Mouse (Mus musculus): ENCODE data around the gene Kras.

Gene Kras

GRCm38 (mm10) chr6:145247886-145248285 lies 2.2 kb downstream of the Kras start:
- no peak for DNase-seq

GRCm38 (mm10) chr6:145246841-145247240 lies 3.2 kb downstream of the Kras start:
- no peak for DNase-seq

GRCm38 (mm10) chr6:145242521-145242920 lies 7.5 kb downstream of the Kras start:
- DNase-seq, result no peak

- no peak for DNase-seq
Measured at GRCm38 (mm10) chr6:145240285-145240684, 9.8 kb downstream of the Kras start.

GRCm38 (mm10) chr6:145237148-145237547 lies 12.9 kb downstream of the Kras start:
- no peak for DNase-seq

- no peak for DNase-seq
Measured at GRCm38 (mm10) chr6:145235367-145235766, 14.7 kb downstream of the Kras start.

GRCm38 (mm10) chr6:145234391-145234790 lies 15.6 kb downstream of the Kras start:
- DNase-seq, result no peak

- no peak for DNase-seq
Measured at GRCm38 (mm10) chr6:145226296-145226695, 23.7 kb downstream of the Kras start.

- DNase-seq, result no peak
Measured at GRCm38 (mm10) chr6:145224246-145224645, 25.8 kb downstream of the Kras start.

- no peak for DNase-seq
Measured at GRCm38 (mm10) chr6:145215826-145216225, 34.2 kb downstream of the Kras start.

GRCm38 (mm10) chr6:145213916-145214315 lies 36.1 kb downstream of the Kras start:
- DNase-seq, result no peak

GRCm38 (mm10) chr6:145211376-145212305 lies 38.4 kb downstream of the Kras start:
- DNase-seq, result no peak

GRCm38 (mm10) chr6:145210816-145211338 lies 39.2 kb downstream of the Kras start, which contains the start of the genes Casc1 and Etfrf1:
Gene Casc1, minus strand, starts transcription at chr6:145211005.
Gene Etfrf1, plus strand, starts transcription at chr6:145211134.
- peak; percentile 97 for DNase-seq

- DNase-seq, result no peak
Measured at GRCm38 (mm10) chr6:145210056-145210680, 39.9 kb downstream of the Kras start.

- no peak for DNase-seq
Measured at GRCm38 (mm10) chr6:145205142-145205541, 44.9 kb downstream of the Kras start.

GRCm38 (mm10) chr6:145204440-145204839 lies 45.6 kb downstream of the Kras start:
- DNase-seq, result no peak

GRCm38 (mm10) chr6:145202432-145203125 lies 47.5 kb downstream of the Kras start:
- no peak for DNase-seq

GRCm38 (mm10) chr6:145197949-145198686 lies 51.9 kb downstream of the Kras start:
- no peak for DNase-seq

- peak; percentile 69 for DNase-seq
Measured at GRCm38 (mm10) chr6:145193446-145193845, 56.6 kb downstream of the Kras start.

- DNase-seq, result no peak
Measured at GRCm38 (mm10) chr6:145193038-145193437, 57.0 kb downstream of the Kras start.

- peak; percentile 57 for DNase-seq
Measured at GRCm38 (mm10) chr6:145187093-145188088, 62.6 kb downstream of the Kras start.
